Mouse (Mus musculus) cerebellum, adult 2 months (tissue): ENCODE results near the gene Hist1h2bk.

Experiments
- CTCF ChIP-seq: fragments of 200-500 bp; IDR thresholded peaks from 2 replicates; pipeline ENCODE4 v1.5.1; 2011; ENCODE audit warnings: low read depth, mild to moderate bottlenecking, control low read depth, low read length, moderate library complexity, borderline replicate concordance; ENCODE audit not compliant: insufficient read depth
- POLR2A ChIP-seq: fragments of 200-500 bp; IDR thresholded peaks from 2 replicates; pipeline ENCODE4 v1.6.1; 2011; ENCODE audit warnings: low read length, control low read depth, borderline replicate concordance; ENCODE audit not compliant: insufficient read depth

DNA sequence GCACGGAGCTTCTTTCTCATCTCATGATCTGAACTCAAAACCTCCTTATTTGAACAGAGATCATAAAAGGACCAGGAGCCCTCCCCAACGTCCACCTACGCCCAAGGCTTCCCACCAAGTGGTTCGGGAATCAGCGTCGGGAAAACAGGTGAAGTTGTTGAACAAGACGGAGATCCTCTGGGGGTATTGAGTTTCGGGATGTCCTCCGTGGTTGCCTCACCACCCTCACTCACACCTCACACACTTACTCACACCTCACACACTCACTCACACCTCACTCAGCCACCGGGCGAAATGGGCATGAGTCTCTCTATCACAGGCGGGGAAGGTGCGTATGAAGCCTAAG is 38.9 kb upstream of the Hist1h2bk start:
- TF ChIP-seq POLR2A (no peak), CTCF (no peak)
